Mouse (Mus musculus) lung, postnatal 0 days (tissue): ENCODE results near the gene Ccl11. TPM values are rescaled to one million over a fixed set of nuclear protein-coding genes. Genes with fewer than 3 reads are reported as not detected.

Source experiments
- ATAC-seq: fragments of 200-750 bp; cut with Nextera tagmentation; 2 replicates; pipeline ENCODE4 v1.8.0; 2017; ENCODE audit warnings: moderate library complexity
- DNase-seq: peaks from one replicate; pipeline ENCODE4 v3.0.0-alpha.2; 2016; ENCODE audit warnings: low spot score
- H3K27ac ChIP-seq: fragments of 300-500 bp; sonication (generic); 2 replicates; pipeline ENCODE4 v1.5.1; 2014; ENCODE audit warnings: antibody characterized with exemption, mild to moderate bottlenecking, low read length, mixed read lengths
- H3K27me3 ChIP-seq: fragments of 300-500 bp; sonication (generic); replicated peaks from 2 replicates; pipeline ENCODE4 v1.6.1; 2014; ENCODE audit warnings: low read length, mixed read lengths; ENCODE audit not compliant: insufficient read depth
- H3K36me3 ChIP-seq: fragments of 300-500 bp; sonication (generic); 2 replicates; pipeline ENCODE4 v1.6.1; 2014; ENCODE audit warnings: low read length, mixed read lengths; ENCODE audit not compliant: insufficient read depth
- H3K4me1 ChIP-seq: fragments of 300-500 bp; sonication (generic); 2 replicates; pipeline ENCODE4 v1.6.1; 2014; ENCODE audit warnings: antibody characterized with exemption, low read depth, low read length, mixed read lengths; ENCODE audit not compliant: insufficient read depth
- H3K4me2 ChIP-seq: fragments of 300-500 bp; sonication (generic); replicated peaks from 2 replicates; pipeline ENCODE4 v1.6.1; 2014; ENCODE audit warnings: low read depth, mild to moderate bottlenecking, low read length, moderate library complexity, mixed read lengths
- H3K4me3 ChIP-seq: fragments of 300-500 bp; sonication (generic); 2 replicates; pipeline ENCODE4 v1.5.1; 2014; ENCODE audit warnings: low read depth, low read length
- H3K9ac ChIP-seq: fragments of 300-500 bp; sonication (generic); replicated peaks from 2 replicates; pipeline ENCODE4 v1.6.1; 2014; ENCODE audit warnings: low read depth, mild to moderate bottlenecking
- H3K9me3 ChIP-seq: fragments of 300-500 bp; sonication (generic); 2 replicates; pipeline ENCODE4 v1.6.1; 2016; ENCODE audit warnings: low read length, mixed read lengths
- CTCF ChIP-seq: IDR thresholded peaks from 2 replicates; pipeline ENCODE4 v1.5.1; 2016; ENCODE audit warnings: antibody characterized with exemption, mild to moderate bottlenecking
- EP300 ChIP-seq: IDR thresholded peaks from 2 replicates; pipeline ENCODE4 v1.6.1; 2016; ENCODE audit warnings: antibody characterized with exemption, mild to moderate bottlenecking, control low read depth
- WGBS: fragments of 180-500 bp; shearing (Covaris S2); extraction: QIAGEN DNeasy Blood & Tissue Kit; methylation state at CpG from one replicate; pipeline ENCODE4 v1.1.7; 2014; 5-methylcytosine and 5-hydroxymethylcytosine counted together
- polyA plus RNA-seq: library from polyadenylated mRNA; unstranded; fragments of >200 nt; fragmentation: Nextera tagmentation; extraction: Ambion mirVana; gene quantifications from 2 replicates; pipeline ENCODE4 v1.2.1, GENCODE M21; 2015

The Ccl11 gene
- polyA plus RNA-seq, 1 experiment from 2014 or later, result 31.3 TPM

GRCm38 (mm10) chr11:82041671-82042080 lies 15.9 kb upstream of the Ccl11 start:
- no peak overlapping the region for H3K4me3 ChIP-seq
- H3K36me3 ChIP-seq, result no peaks in the 10 kb centered on the region
- no peak for DNase-seq
- no peak overlapping the region for H3K9ac ChIP-seq
- no peak overlapping the region for H3K4me2 ChIP-seq
- H3K4me1 ChIP-seq, result no peaks in the 10 kb centered on the region
- 71% methylated on average over 4 of the region's 4 CpGs for WGBS
- no peak overlapping the region for H3K27ac ChIP-seq
- no peaks in the 10 kb centered on the region for H3K9me3 ChIP-seq
- TF ChIP-seq CTCF, result no peak
- no peak for TF ChIP-seq EP300
- ATAC-seq, result no peak
- no peaks in the 10 kb centered on the region for H3K27me3 ChIP-seq

- DNase-seq (peak; percentile 48), ATAC-seq (peak; percentile 30; the same call in 1 of the 2 replicates)
- WGBS, result 58% methylated on average over 3 of the region's 3 CpGs
These were observed 12.2 kb upstream of the Ccl11 start, which contains the start of gene Ccl7 for GRCm38 (mm10) chr11:82045471-82045870. Gene Ccl7, plus strand, starts transcription at chr11:82045712.

GRCm38 (mm10) chr11:82047746-82048415 lies 9.7 kb upstream of the Ccl11 start:
- Histone ChIP-seq H3K27ac (no peak overlapping the region), H3K27me3 (no peaks in the 10 kb centered on the region), H3K9ac (no peak overlapping the region), H3K4me3 (no peak overlapping the region), H3K36me3 (no peaks in the 10 kb centered on the region), H3K9me3 (no peaks in the 10 kb centered on the region), H3K4me1 (no peaks in the 10 kb centered on the region), H3K4me2 (no peak overlapping the region)
- WGBS, result 42% methylated on average over 6 of the region's 6 CpGs
- no peak for TF ChIP-seq EP300
- TF ChIP-seq CTCF, result peak; percentile 78
- DNase-seq (peak; percentile 76), ATAC-seq (no peak)

More at GRCm38 (mm10) chr11:82045471-82045870, 12.2 kb upstream of the Ccl11 start, which contains the start of gene Ccl7:
- Histone ChIP-seq H3K27me3 (no peaks in the 10 kb centered on the region), H3K4me1 (no peaks in the 10 kb centered on the region), H3K4me2 (no peak within 1 kb of the TSS), H3K27ac (no peak within 1 kb of the TSS), H3K9ac (no peak within 1 kb of the TSS), H3K36me3 (no peaks in the 10 kb centered on the region), H3K9me3 (no peaks in the 10 kb centered on the region), H3K4me3 (no peak within 1 kb of the TSS)
- TF ChIP-seq CTCF, result no peak
- TF ChIP-seq EP300, result no peak

- no peak overlapping the region for H3K27ac ChIP-seq
- H3K4me3 ChIP-seq, result no peak overlapping the region
- H3K4me1 ChIP-seq, result no peaks in the 10 kb centered on the region
- DNase-seq, result no peak
- H3K9ac ChIP-seq, result no peak overlapping the region
- 73% methylated on average over 7 of the region's 7 CpGs for WGBS
- H3K27me3 ChIP-seq, result no peaks in the 10 kb centered on the region
- TF ChIP-seq EP300 (no peak), CTCF (no peak)
- no peaks in the 10 kb centered on the region for H3K9me3 ChIP-seq
- H3K36me3 ChIP-seq, result no peaks in the 10 kb centered on the region
- ATAC-seq, result no peak
- H3K4me2 ChIP-seq, result no peak overlapping the region
These were observed 3.8 kb upstream of the Ccl11 start for GRCm38 (mm10) chr11:82053849-82054248.

- WGBS, result 54% methylated on average over 3 of the region's 3 CpGs
- Histone ChIP-seq H3K36me3 (no peaks in the 10 kb centered on the region), H3K27ac (no peak overlapping the region), H3K4me3 (no peak overlapping the region), H3K4me1 (no peaks in the 10 kb centered on the region), H3K27me3 (no peaks in the 10 kb centered on the region), H3K9ac (no peak overlapping the region), H3K9me3 (no peaks in the 10 kb centered on the region), H3K4me2 (no peak overlapping the region)
- ATAC-seq (peak; percentile 32; the same call in 1 of the 2 replicates), DNase-seq (peak; percentile 75)
- TF ChIP-seq CTCF (no peak), EP300 (no peak)
These were observed 4.6 kb downstream of the Ccl11 start for GRCm38 (mm10) chr11:82062226-82062625.

GRCm38 (mm10) chr11:82063454-82063853 lies 5.8 kb downstream of the Ccl11 start:
- H3K9ac ChIP-seq, result no peak overlapping the region
- DNase-seq (no peak), ATAC-seq (no peak)
- no peaks in the 10 kb centered on the region for H3K9me3 ChIP-seq
- 80% methylated on average over 2 of the region's 2 CpGs for WGBS
- H3K27me3 ChIP-seq, result no peaks in the 10 kb centered on the region
- H3K27ac ChIP-seq, result no peak overlapping the region
- no peak for TF ChIP-seq EP300
- no peak for TF ChIP-seq CTCF
- H3K36me3 ChIP-seq, result no peaks in the 10 kb centered on the region
- H3K4me2 ChIP-seq, result no peak overlapping the region
- H3K4me3 ChIP-seq, result no peak overlapping the region
- no peaks in the 10 kb centered on the region for H3K4me1 ChIP-seq
